Mouse (Mus musculus): ENCODE measurements at regions not wholly inside any gene's neighbourhood (a gene's known extent, or its start where the extent isn't known, plus 50 kb on each side); places are given as distances from the start of the nearest gene placed in this dataset.

GRCm38 (mm10) chr12:15912959-15913358 lies 96.2 kb upstream of the Trib2 start:
- peaks cover 4% of the 10 kb centered on the region; the same call in 1 of the 2 replicates for H3K4me1 ChIP-seq (ENCODE audit: control insufficient read depth, insufficient read depth, insufficient read length, low read length)

GRCm38 (mm10) chr12:15912491-15912890 lies 95.8 kb upstream of the Trib2 start:
- Histone ChIP-seq H3K27ac (replicated peaks; ENCODE audit: low read depth, low read length) (no peak overlapping the region), H3K4me1 (ENCODE audit: control insufficient read depth, insufficient read depth, insufficient read length, low read length) (peaks cover 4% of the 10 kb centered on the region; the same call in 1 of the 2 replicates)

More at GRCm38 (mm10) chr12:15912959-15913358, 96.2 kb upstream of the Trib2 start:
- no peak overlapping the region for H3K4me3 ChIP-seq (ENCODE audit: insufficient read depth, low read depth, low read length)
- H3K27ac ChIP-seq (replicated peaks; ENCODE audit: low read depth, low read length), result no peak overlapping the region

GRCm38 (mm10) chr12:15911254-15911991 lies 94.7 kb upstream of the Trib2 start:
- peaks cover 4% of the 10 kb centered on the region; the same call in 1 of the 2 replicates for H3K4me1 ChIP-seq (ENCODE audit: control insufficient read depth, insufficient read depth, insufficient read length, low read length)
- H3K4me3 ChIP-seq (ENCODE audit: insufficient read depth, low read depth, low read length), result no peak overlapping the region
- no peak overlapping the region for H3K27ac ChIP-seq (replicated peaks; ENCODE audit: low read depth, low read length)

More at GRCm38 (mm10) chr12:15912491-15912890, 95.8 kb upstream of the Trib2 start:
- no peak overlapping the region for H3K4me3 ChIP-seq (ENCODE audit: insufficient read depth, low read depth, low read length)

- Histone ChIP-seq H3K4me3 (ENCODE audit: insufficient read depth, low read depth, low read length) (no peak overlapping the region), H3K4me1 (ENCODE audit: control insufficient read depth, insufficient read depth, insufficient read length, low read length) (0 out of 2 replicates have a peak, but pooled peaks cover 2% of the 10 kb centered on the region), H3K27ac (replicated peaks; ENCODE audit: low read depth, low read length) (no peak overlapping the region)
These were observed 80.8 kb upstream of the Trib2 start for GRCm38 (mm10) chr12:15897539-15897938.

- 0 out of 2 replicates have a peak, but pooled peaks cover 2% of the 10 kb centered on the region for H3K4me1 ChIP-seq (ENCODE audit: control insufficient read depth, insufficient read depth, insufficient read length, low read length)
- H3K27ac ChIP-seq (replicated peaks; ENCODE audit: low read depth, low read length), result no peak overlapping the region
- no peak overlapping the region for H3K4me3 ChIP-seq (ENCODE audit: insufficient read depth, low read depth, low read length)
These were observed 79.8 kb upstream of the Trib2 start for GRCm38 (mm10) chr12:15896511-15896910.

GRCm38 (mm10) chr12:15895215-15895614 lies 78.5 kb upstream of the Trib2 start:
- H3K4me1 ChIP-seq (ENCODE audit: control insufficient read depth, insufficient read depth, insufficient read length, low read length), result 0 out of 2 replicates have a peak, but pooled peaks cover 2% of the 10 kb centered on the region
- H3K27ac ChIP-seq (replicated peaks; ENCODE audit: low read depth, low read length), result no peak overlapping the region
- no peak overlapping the region for H3K4me3 ChIP-seq (ENCODE audit: insufficient read depth, low read depth, low read length)

- Histone ChIP-seq H3K4me3 (ENCODE audit: insufficient read depth, low read depth, low read length) (no peak overlapping the region), H3K27ac (replicated peaks; ENCODE audit: low read depth, low read length) (no peak overlapping the region), H3K4me1 (ENCODE audit: control insufficient read depth, insufficient read depth, insufficient read length, low read length) (no peaks in the 10 kb centered on the region)
These were observed 73.9 kb upstream of the Trib2 start for GRCm38 (mm10) chr12:15890591-15890990.

- Histone ChIP-seq H3K4me1 (ENCODE audit: control insufficient read depth, insufficient read depth, insufficient read length, low read length) (no peaks in the 10 kb centered on the region; the same call in 1 of the 2 replicates), H3K27ac (replicated peaks; ENCODE audit: low read depth, low read length) (no peak overlapping the region), H3K4me3 (ENCODE audit: insufficient read depth, low read depth, low read length) (no peak overlapping the region)
These were observed 63.2 kb upstream of the Trib2 start for GRCm38 (mm10) chr12:15879907-15880430.

Measured in brown adipose tissue, adult 24 weeks (tissue).